Mouse (Mus musculus) left cerebral cortex, postnatal 10 days (tissue): ENCODE measurements around the gene Tgfbr2. TPM values are rescaled to one million over a fixed set of nuclear protein-coding genes. Genes with fewer than 3 reads are reported as not detected.

Experiments
- DNase-seq, 2 experiments: peaks; one replicate each; pipeline ENCODE4 v3.0.0; 2021 to 2022; ENCODE audit warnings: low spot score in 2 of 2, mixed read lengths in 1 of 2; ENCODE audit errors: extremely low spot score in 1 of 2
- intact Hi-C: fragments of 180-260 bp; cut with DNase I; formaldehyde crosslinking; loops from one replicate; pipeline ENCODE4 v1.15.1; 2025
- total RNA-seq, 2 experiments: library from RNA; stranded (reverse); gene quantifications; 2 replicates each; pipeline ENCODE4 v1.2.3; 2021

The Tgfbr2 gene
- total RNA-seq, result 10 to 100 TPM; 10.3 to 14.2 TPM

- DNase-seq, result peak; percentile 19 to 91
- intact Hi-C loops, result no loop called here
These were observed at the start of gene Tgfbr2 for GRCm38 (mm10) chr9:116174481-116175461. Gene Tgfbr2 (minus strand): TSS chr9:116175360.

DNA sequence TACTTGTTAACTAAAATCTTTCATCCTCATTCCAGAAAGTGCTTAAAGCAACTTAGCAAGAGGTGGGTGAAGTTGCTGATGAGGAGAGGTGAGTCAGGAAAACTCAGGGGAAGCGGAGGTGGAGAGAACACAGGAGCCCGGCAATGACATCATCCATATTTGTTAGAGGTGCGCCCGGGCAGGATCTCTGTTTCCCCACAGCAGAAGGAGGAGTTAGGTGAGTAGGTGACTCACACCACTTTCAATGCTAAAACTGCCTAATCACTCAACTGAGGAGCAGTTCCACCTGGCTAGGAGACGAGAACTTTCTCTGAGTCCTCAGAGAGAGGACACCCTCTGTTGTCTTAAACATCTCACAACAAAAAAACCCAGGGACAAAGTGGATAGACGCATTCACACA lies 48.2 kb upstream of the Tgfbr2 start:
- intact Hi-C loops, result no loop called here
- no peak for DNase-seq

DNA sequence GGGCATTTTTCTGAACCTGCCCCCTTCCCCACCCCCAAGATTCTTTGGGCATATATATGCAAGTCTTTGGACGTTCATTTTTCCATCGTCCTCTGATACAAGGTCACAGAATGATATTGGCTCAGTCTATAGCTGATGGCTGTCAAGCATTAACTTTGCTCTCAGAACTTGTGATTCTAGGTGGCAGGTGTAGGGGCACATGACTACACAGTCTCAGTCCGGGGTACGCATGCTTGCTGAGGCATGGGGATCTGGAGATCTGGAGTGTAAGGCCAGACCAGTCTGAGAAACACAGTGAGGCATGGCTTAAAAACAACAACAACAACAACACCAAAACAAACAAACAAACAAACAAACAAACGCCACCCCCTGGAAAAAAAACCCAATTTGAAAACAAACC lies 47.5 kb upstream of the Tgfbr2 start:
- intact Hi-C loops, result no loop called here
- no peak for DNase-seq

DNA sequence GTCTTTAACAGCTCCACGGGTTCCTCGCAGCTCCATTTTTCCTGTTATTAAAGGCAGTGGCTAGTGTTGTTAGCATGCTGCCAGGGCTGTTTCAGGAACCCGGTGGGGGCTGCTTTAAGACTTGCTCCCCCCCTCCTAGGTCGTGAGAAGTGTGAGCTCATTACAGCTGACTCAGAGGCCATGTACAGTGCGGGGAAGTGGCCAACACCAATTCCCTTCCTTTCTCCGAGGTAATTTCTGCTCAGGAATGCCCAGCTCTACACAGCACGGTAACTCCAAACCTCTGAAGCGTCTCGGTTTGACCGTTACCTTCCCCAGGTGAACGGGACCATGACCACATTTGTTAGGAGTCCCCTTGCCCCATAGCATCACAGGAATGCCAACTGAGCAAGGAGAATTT lies 46.8 kb upstream of the Tgfbr2 start:
- intact Hi-C loops, result no loop called here
- DNase-seq, result no peak

DNA sequence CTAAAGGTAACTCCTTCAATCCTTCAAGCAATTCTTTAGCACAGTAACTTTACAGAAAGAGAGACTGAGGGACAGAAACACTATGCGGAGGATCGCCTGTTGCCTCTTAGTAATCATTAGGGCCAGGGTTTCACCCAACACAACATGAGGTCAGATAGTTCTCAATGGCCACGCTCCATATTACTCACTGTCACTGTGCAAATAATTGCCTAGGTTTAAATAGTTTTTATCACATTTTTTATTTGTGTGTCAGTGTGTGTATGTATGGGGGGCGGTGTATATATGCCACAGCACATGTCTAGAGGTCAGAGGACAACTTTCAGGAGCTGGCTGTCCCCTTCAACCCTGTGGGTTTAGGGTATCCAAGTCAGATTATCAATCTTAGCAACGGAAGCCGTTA lies 46.4 kb upstream of the Tgfbr2 start:
- intact Hi-C loops, result no loop called here
- DNase-seq, result no peak

DNA sequence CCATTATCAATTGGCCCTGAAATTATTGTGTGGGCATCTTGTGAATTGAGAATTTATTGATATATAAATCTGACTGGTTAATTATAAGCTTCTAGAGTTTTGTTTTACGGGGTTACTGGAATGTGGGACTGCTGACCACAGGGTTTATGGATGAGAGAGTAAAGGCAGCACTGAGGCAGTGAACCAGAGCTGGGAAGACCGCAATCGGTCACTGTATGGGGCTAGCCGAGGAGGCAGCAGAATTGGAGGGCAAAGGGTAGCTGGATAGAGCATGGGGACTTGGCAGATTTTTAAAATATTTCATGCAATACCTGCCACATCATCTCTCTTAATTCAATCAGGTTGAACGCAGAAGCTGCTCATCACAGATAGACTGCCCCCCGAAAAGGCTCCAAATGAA lies 45.5 kb upstream of the Tgfbr2 start:
- intact Hi-C loops, result no loop called here
- no peak for DNase-seq

DNA sequence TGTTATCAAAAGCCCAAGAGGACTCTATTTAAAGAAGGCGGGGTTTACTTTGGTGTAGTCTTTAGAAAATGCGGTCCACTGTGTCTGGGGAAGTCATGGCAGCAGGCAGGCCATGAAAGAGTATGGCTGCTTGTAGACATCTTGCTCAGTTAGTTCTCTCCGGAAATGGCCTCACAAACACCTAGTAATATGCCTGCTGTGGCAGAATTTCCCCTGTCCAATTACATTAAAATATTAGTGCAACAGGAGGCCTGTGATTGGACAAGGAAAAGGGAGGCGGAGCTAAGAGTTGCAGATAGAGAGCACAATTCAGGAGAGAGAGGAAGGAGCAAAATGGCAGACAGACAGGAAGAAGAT lies 45.0 kb upstream of the Tgfbr2 start:
- intact Hi-C loops, result no loop called here
- DNase-seq, result no peak

DNA sequence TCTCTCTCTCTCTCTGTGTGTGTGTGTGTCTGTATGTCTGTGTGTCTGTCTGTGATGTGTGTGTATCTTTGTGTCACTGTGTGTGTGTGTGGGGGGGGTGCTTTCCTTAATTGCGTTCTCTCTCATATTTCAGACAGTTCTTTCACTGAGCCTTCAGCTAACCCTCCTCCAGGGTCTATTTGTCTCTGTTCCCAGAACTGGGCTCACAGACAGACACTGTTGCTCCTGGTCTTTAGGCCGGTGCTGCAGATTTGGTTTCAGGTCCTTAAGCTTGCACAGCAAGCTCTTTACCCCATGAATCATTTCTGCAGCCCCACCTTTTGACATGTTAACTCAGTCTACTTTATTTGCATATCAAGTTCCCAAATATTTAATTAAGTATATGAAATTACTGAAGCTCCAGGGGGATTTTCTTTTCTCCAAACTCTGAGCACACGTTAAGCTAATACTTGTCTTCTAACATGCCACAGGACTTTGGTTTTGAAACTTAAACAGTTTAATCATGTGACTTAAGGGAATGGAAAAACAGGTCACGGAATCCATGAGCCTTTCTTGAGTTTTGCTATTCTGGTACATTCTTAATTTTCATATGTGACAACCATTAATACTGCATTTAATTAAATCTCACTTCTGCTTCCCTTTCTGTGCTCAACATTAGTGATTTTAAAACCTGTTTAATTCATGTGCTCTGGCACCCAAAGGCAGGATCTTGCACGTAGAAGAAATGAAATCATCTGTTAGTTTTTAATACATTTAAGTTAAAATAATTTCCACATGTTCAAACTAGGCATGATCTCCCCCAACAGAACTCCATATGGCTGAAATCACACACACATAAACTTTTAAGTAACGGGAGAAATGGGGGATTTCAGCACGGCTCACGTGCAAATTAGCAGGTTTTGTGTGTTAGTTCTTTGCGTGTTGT lies 44.3 kb upstream of the Tgfbr2 start:
- intact Hi-C loops, result no loop called here
- no peak for DNase-seq

DNA sequence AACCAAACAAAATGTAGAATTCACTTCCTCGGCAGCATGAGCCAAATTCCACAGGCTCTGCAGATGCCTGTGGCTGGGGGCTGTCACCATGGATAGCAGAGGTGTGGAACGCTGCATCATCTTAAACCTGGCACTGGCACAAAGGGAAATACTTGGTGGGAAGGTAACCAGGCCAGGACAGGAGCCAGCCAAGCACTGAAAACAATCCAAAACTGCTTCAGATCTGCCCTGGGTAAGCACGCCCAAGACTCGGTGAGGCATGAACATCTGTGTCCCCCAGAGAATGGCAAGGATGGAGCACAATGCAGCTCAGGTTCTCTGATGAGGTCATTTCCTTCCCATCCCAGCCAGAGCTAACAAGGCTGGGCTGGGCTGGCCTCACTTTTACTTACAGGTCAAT lies 43.6 kb upstream of the Tgfbr2 start:
- intact Hi-C loops, result no loop called here
- peak in 1 of 2 experiments; percentile 49 for DNase-seq

DNA sequence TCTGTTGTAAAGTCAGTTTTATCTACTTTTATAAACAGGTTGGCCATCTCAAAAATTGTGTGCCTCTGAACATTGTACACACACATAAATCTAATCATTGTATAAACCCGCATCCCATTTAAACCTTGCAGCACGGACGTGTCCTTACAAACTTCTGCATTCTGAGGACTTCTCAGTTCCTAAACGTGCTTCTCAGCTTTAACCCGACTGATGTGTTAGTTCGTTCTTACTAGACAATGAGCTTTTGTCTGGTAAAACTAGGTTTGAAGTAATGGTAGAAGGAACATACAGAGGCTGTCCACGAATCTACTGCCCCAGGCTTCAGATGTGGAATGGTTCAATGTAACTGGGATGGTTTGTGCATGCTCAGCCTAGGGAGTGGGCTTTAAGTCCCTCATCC lies 41.9 kb upstream of the Tgfbr2 start:
- intact Hi-C loops, result no loop called here

GRCm38 (mm10) chr9:116216677-116217076 lies 41.5 kb upstream of the Tgfbr2 start:
- no peak for DNase-seq
- intact Hi-C loops, result no loop called here

More for the DNA sequence above, 41.9 kb upstream of the Tgfbr2 start:
- DNase-seq, result no peak

DNA sequence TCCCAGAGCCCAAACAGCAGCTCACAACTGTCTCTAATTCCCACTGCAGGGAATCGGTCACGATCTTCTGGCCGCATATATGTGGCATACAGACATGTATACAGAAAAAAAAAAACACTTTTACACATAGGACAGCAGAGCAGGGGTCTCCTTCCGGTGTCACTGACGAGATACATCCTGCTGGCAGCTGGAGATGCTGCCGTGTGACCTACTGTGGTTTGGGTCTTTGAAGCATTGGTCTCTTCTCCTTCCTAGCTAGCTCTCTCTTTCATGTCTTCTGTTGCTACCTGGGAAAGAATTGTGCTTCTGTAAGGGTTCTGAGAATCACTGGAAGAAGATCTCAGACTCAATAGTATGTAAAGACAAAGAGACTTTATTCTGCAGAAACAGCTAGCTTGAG lies 39.1 kb upstream of the Tgfbr2 start:
- no peak for DNase-seq
- intact Hi-C loops, result no loop called here

GRCm38 (mm10) chr9:116212915-116213619 lies 37.9 kb upstream of the Tgfbr2 start:
- intact Hi-C loops, result no loop called here
- DNase-seq, result peak in 1 of 2 experiments; percentile 52

GRCm38 (mm10) chr9:116212069-116212468 lies 36.9 kb upstream of the Tgfbr2 start:
- intact Hi-C loops, result no loop called here
- no peak for DNase-seq

- no peak for DNase-seq
- intact Hi-C loops, result no loop called here
These were observed 33.2 kb upstream of the Tgfbr2 start for GRCm38 (mm10) chr9:116208169-116208904.

DNA sequence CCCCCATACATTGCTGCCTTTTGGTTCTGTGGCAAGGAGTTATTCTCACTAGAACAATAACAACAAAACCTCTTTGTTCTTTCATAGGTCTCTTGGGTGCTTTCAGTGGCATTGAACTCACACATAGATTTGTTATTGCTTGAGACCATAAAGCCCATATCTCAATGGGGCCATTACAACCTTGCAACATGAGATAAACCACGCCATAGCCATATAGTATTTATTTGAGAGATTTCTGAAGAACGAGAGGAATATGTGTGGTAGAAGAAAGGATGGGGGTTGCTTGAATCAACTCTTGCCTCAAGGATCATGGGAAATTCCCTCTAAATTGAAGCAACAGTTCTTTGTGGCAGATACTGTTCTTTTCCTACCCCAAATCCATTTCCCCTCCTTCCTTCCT lies 31.7 kb upstream of the Tgfbr2 start:
- intact Hi-C loops, result no loop called here

DNA sequence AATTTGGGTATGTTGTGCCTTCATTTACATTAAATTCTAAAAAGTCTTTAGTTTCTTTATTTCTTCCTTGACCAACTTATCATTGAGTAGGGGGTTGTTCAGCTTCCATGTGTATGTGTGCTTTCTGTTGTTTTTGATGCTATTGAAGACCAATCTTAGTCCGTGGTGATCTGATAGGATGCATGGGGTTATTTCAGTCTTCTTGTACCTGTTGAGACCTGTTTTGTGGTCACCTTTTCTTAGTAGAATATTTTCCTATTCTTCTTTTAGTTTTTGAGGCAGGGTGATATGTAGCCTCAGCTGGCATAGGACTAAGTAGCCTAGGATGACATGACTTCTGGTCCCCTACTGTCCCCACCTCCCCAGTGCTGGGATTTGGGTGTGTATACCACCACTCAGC lies 28.5 kb upstream of the Tgfbr2 start:
- intact Hi-C loops, result no loop called here

More for the DNA sequence above, 31.7 kb upstream of the Tgfbr2 start:
- DNase-seq, result no peak

DNA sequence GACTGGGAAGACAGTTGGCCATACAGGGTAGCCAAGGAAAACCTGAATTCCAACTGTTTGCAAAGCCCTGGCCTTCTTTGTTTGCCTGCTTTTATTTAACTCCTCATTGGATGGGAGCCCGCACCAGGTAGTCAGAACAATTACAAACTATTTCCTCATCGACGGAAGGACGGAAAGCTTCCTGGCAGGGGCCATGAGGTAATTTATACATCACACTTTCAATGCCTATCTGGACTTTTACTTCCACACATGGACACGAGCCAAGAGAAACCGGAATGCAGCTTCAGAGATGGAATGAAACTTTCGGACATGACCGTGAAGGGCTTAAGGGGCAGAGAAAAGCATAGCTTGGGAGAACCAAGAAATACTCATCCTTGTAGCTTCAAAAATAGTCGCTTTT lies 24.0 kb upstream of the Tgfbr2 start:
- intact Hi-C loops, result no loop called here
- DNase-seq, result no peak

More for the DNA sequence above, 28.5 kb upstream of the Tgfbr2 start:
- no peak for DNase-seq
